Mouse (Mus musculus): ENCODE results near the gene Polrmt.

DNA sequence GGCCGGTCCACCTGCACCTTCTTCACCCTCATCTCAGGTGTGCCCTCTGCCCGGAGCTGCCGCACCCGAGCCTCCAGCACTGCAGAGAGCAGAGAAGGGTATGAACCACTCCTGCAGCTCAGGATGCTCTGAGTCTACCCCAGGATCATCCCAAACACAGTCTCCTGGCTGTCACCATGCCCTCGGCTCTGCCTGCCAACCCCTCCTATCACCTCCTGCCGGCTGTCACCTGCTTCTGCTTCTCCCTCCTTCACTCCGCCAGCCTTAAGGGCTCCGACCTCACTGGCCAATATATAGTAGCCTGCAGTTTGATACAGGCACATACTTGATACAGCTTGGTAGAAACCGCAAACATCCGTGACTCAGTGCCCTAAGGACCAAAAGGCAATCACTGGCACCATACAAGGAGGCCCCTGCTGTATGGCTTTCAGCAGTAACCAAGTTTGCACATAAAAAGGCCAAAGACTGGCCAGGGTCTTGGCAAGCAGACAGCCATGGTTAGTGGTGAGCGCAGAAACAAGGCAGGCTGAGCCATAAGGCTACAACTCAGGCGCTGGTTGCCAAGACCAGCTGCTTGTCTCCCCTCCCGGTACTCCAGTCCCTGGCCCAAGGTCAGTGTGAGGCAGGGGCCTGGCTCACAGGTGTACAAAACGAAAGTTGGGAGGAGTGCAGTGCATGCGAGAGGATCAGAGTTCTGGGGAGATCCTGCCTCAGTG lies 2.6 kb downstream of the Polrmt start:
- TF ChIP-seq CTCF (IDR thresholded peaks at IDR 0.05; ENCODE audit: borderline replicate concordance, control insufficient read depth, extremely low read depth, insufficient read depth, low read length, poor library complexity) (no peak), POLR2A (IDR thresholded peaks at IDR 0.05; ENCODE audit: control insufficient read depth, extremely low read depth, insufficient read depth, low read length, poor library complexity) (no peak)
